In the genomic region with DNA sequence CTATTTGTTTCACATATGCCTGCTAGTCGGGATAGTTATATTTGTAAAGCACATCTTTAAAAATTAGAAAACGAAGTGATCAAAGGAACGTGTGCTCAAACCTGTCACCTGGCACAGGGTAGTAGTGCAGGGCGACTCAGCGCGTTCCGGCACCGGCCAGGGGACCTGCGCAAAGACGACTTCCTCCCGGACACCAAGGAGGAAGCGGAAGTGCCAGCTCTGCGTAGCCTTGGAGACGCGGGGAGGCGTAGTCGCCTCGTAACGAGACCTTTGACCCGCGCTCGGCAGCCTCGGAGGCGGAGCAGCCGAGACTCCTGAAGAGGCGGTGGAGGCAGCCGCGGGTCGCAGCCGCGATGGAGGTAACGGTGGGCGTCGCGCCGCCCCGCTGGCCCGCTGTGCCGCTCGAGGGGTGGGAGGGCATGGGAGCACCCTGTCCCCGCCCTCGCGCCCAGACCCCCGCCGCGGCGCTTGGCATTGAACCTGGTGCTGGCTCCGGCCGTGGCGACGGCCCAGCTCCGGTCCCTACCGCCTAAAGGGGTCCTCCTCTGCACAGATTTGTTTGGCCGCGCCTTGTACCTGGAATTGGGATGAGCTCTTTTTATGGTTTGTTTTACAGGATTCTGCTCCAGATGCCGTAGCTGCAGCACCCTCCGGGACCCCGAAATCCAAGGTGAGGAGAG, we compare ENCODE assay signal across 8 mouse cellular contexts. TPM values are rescaled to one million over a fixed set of nuclear protein-coding genes. Genes with fewer than 3 reads are reported as not detected.
A peak's percentile ranks its signal among the peaks of the same experiment; 100 is the strongest.
DNase-seq lines count a peak whose midpoint lies in the region; ATAC-seq and TF ChIP-seq lines count a peak whose summit lies in the region.

TSS of gene Gcc2 (plus strand) at position 285 of the 680 bp plus-strand sequence.

- TF ChIP-seq EP300 in lung, postnatal 0 days (IDR thresholded peaks at IDR 0.05), result no peak

- H3K4me1 ChIP-seq in hindbrain, embryonic 10.5 days (replicated peaks), result peaks cover 13% of the 10 kb centered on the region
- H3K4me1 ChIP-seq in lung, postnatal 0 days (ENCODE audit: insufficient read depth, low read depth, low read length), result peaks cover 5% of the 10 kb centered on the region; the same call in 1 of the 2 replicates

- H3K4me2 ChIP-seq in lung, postnatal 0 days (replicated peaks; ENCODE audit: low read depth, low read length), result peak within 1 kb of the TSS; percentile 70

- TF ChIP-seq CTCF in lung, postnatal 0 days (IDR thresholded peaks at IDR 0.05), result no peak

- ATAC-seq in frontal cortex, adult (ENCODE audit: low TSS enrichment), result peak; percentile 99
- ATAC-seq in lung, postnatal 0 days, result peak; percentile 99

- H3K27me3 ChIP-seq in hindbrain, embryonic 10.5 days (ENCODE audit: insufficient read depth, poor library complexity, severe bottlenecking), result no peaks in the 10 kb centered on the region
- H3K27me3 ChIP-seq in lung, postnatal 0 days (replicated peaks; ENCODE audit: insufficient read depth, low read length), result no peaks in the 10 kb centered on the region

- H3K9ac ChIP-seq in lung, postnatal 0 days (replicated peaks; ENCODE audit: low read depth), result peak within 1 kb of the TSS; percentile 77

- peaks cover 26% of the 10 kb centered on the region for H3K36me3 ChIP-seq in hindbrain, embryonic 10.5 days
- H3K36me3 ChIP-seq in lung, postnatal 0 days (ENCODE audit: insufficient read depth, low read length), result peaks cover 4% of the 10 kb centered on the region; the same call in 1 of the 2 replicates

- DNase-seq in MN1 (ENCODE audit: low spot score), result peak; percentile 99
- DNase-seq in cerebellum, adult 9-10 months, result peak; percentile 88
- peak; percentile 96 for DNase-seq in hindbrain, embryonic 10.5 days (ENCODE audit: low spot score)
- DNase-seq in layer of hippocampus, adult 9-11 months, result peak; percentile 95
- DNase-seq in lung, postnatal 0 days (ENCODE audit: low spot score), result peak; percentile 97
- DNase-seq in ovary, postnatal 14 days (ENCODE audit: low spot score), result peak; percentile 86
- DNase-seq in thymus, postnatal 14 days, result peak; percentile 94

- H3K9me3 ChIP-seq in hindbrain, embryonic 10.5 days, result no peaks in the 10 kb centered on the region
- no peaks in the 10 kb centered on the region for H3K9me3 ChIP-seq in lung, postnatal 0 days (ENCODE audit: low read length)

- peak within 1 kb of the TSS; percentile 87 for H3K4me3 ChIP-seq in hindbrain, embryonic 10.5 days
- H3K4me3 ChIP-seq in lung, postnatal 0 days (ENCODE audit: low read depth, low read length), result peak within 1 kb of the TSS; percentile 93

- peak within 1 kb of the TSS; percentile 93 for H3K27ac ChIP-seq in hindbrain, embryonic 10.5 days
- peak within 1 kb of the TSS; percentile 87 for H3K27ac ChIP-seq in lung, postnatal 0 days (ENCODE audit: low read length)

- WGBS in hindbrain, embryonic 10.5 days, result under 1% methylated on average over 58 of the region's 58 CpGs
- WGBS in lung, postnatal 0 days, result under 1% methylated on average over 39 of the region's 58 CpGs

RNA-seq across cellular contexts. Expression of gene Gcc2, which starts in this region (rescaled TPM):
- polyA plus RNA-seq in hindbrain, embryonic 10.5 days (2016; fragmentation: Nextera tagmentation; extraction: Ambion mirVana), result 31.7 and 44.2 TPM in 2 replicates
- polyA plus RNA-seq in lung, postnatal 0 days (2015; fragmentation: Nextera tagmentation; extraction: Ambion mirVana), result 91.7 and 98.0 TPM in 2 replicates

Comparison
In these comparisons a context has a peak if more than half of its experiments do, and no peak if none do; other contexts are left out.
1. Peak in every context shown above with its lines: DNase-seq, ATAC-seq, H3K4me3 ChIP-seq and H3K27ac ChIP-seq.